Mouse (Mus musculus): ENCODE results near the gene Ssr1.

The Ssr1 gene

GRCm38 (mm10) chr13:37980346-37980745 lies 13.7 kb downstream of the Ssr1 start:
- no peak for DNase-seq (ENCODE audit: low read depth)

GRCm38 (mm10) chr13:37979506-37979905 lies 14.5 kb downstream of the Ssr1 start:
- DNase-seq (ENCODE audit: low read depth) = no peak

- no peak for DNase-seq (ENCODE audit: low read depth)
These were observed 19.3 kb downstream of the Ssr1 start for GRCm38 (mm10) chr13:37974731-37975130.

- DNase-seq (ENCODE audit: low read depth) = no peak
These were observed 20.0 kb downstream of the Ssr1 start for GRCm38 (mm10) chr13:37974036-37974435.

GRCm38 (mm10) chr13:37970887-37971530 lies 23.0 kb downstream of the Ssr1 start:
- no peak for DNase-seq (ENCODE audit: low read depth)

GRCm38 (mm10) chr13:37969988-37970387 lies 24.0 kb downstream of the Ssr1 start:
- DNase-seq (ENCODE audit: low read depth) = no peak

- no peak for DNase-seq (ENCODE audit: low read depth)
These were observed 24.7 kb downstream of the Ssr1 start for GRCm38 (mm10) chr13:37969337-37969736.

- DNase-seq (ENCODE audit: low read depth) = no peak
These were observed 26.5 kb downstream of the Ssr1 start for GRCm38 (mm10) chr13:37967565-37967964.

- no peak for DNase-seq (ENCODE audit: low read depth)
These were observed 27.0 kb downstream of the Ssr1 start for GRCm38 (mm10) chr13:37967052-37967437.

- DNase-seq (ENCODE audit: low read depth) = no peak
These were observed 27.6 kb downstream of the Ssr1 start for GRCm38 (mm10) chr13:37966256-37967051.

- DNase-seq (ENCODE audit: low read depth) = no peak
These were observed 28.7 kb downstream of the Ssr1 start for GRCm38 (mm10) chr13:37965126-37965914.

GRCm38 (mm10) chr13:37964128-37965087 lies 29.6 kb downstream of the Ssr1 start:
- no peak for DNase-seq (ENCODE audit: low read depth)

GRCm38 (mm10) chr13:37963354-37964007 lies 30.5 kb downstream of the Ssr1 start:
- DNase-seq (ENCODE audit: low read depth) = peak; percentile 73

- no peak for DNase-seq (ENCODE audit: low read depth)
These were observed 31.5 kb downstream of the Ssr1 start for GRCm38 (mm10) chr13:37962541-37962940.

- DNase-seq (ENCODE audit: low read depth) = no peak
These were observed 34.1 kb downstream of the Ssr1 start for GRCm38 (mm10) chr13:37959936-37960335.

GRCm38 (mm10) chr13:37959239-37959907 lies 34.6 kb downstream of the Ssr1 start:
- DNase-seq (ENCODE audit: low read depth) = no peak

GRCm38 (mm10) chr13:37958498-37959238 lies 35.3 kb downstream of the Ssr1 start:
- DNase-seq (ENCODE audit: low read depth) = no peak

- no peak for DNase-seq (ENCODE audit: low read depth)
These were observed 39.7 kb downstream of the Ssr1 start for GRCm38 (mm10) chr13:37954318-37954717.

- no peak for DNase-seq (ENCODE audit: low read depth)
These were observed 41.0 kb downstream of the Ssr1 start for GRCm38 (mm10) chr13:37952981-37953380.

GRCm38 (mm10) chr13:37946734-37947133 lies 47.3 kb downstream of the Ssr1 start:
- no peak for DNase-seq (ENCODE audit: low read depth)

Measured in fibroblast of lung, adult 2 months (primary cell).